Mouse (Mus musculus) small intestine, adult 10 weeks (tissue): ENCODE measurements around the gene Cry1. TPM values are rescaled to one million over a fixed set of nuclear protein-coding genes. Genes with fewer than 3 reads are reported as not detected.

Experiments used
- polyA plus RNA-seq: library from polyadenylated mRNA; stranded (reverse); fragments of 350-450 nt; fragmentation: Illumina TruSeq; extraction: RNeasy Lipid Tissue Mini Kit (QIAGEN cat#74804); gene quantifications from one replicate; pipeline ENCODE4 v1.2.3, GENCODE M21; 2014; ENCODE audit warnings: low replicate concordance

Gene Cry1
- polyA plus RNA-seq: 12.1 TPM

DNA sequence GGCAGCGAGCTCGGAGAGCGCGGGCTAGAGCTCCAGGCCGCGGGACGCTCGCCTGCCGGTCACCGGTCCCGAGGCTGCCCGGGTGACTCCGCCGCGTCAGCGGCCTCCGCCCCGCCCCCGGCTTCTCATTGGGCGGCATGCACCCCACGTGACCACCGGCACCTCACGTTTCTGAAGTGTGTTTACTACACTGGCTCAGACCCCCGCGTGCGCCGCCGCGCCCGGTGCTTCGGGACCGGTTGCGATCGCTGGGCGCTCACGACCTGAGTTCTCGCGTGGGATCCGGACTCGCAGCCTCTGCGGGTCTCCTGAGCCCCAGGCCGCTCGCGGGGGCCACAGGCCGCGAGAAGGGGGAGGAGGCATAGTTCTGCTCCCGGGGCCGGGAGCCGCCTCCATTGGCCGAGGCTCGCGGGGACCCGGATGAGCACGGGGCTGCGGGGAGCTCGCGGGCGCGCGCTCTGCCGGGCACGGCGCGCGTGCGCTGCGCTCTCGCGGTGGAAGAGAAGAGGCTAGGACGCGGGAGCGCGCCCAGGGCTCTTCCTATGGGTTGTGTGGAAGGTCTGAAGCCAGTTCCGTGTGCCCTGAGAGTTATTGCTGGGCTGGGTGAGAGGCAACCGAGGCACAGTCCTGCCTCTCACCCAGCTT is at the start of gene Cry1:
Gene Cry1 (minus strand): TSS at position 101 of the 645 bp plus-strand sequence.

DNA sequence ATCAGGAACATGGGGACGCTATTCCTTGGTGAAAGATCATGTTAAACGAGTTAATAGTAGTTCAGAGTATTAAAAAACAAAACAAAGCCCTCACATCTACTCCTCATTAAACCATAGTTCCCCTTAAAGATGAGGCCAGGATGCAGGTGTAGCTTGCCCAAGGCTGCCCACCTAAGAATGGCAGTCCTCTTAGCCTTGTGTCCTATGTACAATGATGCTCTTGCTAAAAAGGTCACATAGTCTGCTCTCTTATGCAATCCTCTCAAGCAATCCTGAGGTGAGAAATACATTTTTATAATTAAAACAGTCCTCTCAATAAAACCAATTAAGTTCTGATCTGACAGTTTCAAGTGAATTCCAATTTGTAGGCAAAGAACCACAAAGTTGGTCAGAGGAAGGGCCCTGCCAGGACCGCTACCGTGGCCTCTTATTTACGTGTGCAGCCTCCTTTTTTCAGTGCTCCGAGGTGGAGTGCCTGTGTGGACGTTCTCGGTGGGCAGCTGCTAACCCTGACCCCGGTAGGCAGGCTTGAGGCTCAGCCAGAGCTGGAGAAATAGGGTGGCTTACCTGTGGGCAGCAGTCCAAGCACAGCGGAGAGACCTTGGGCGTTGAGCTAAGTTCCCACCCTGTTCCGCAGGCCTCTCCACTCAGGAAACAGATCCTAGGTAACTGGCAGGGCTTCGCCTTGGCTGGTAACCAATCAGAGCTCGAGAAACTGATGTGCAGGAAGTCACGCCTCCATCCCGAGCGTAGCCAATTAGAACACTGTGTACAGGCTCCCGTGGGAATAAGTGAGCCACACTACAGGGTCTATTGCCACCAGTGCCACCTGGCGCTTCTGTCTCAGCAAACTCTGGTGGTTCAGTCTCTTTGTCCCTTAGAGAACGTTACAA is 57.2 kb downstream of the Cry1 start, which contains the start of gene Mterf2:
Gene Mterf2 (minus strand): TSS at position 633 of the 893 bp plus-strand sequence.

GRCm38 (mm10) chr10:85102247-85103084 is 82.4 kb downstream of the Cry1 start, which contains the start of the genes Fhl4 and Tmem263:
Gene Fhl4, minus strand, starts transcription at chr10:85102495.
Gene Tmem263, plus strand, starts transcription at chr10:85102627.

Other genes starting within 250 kb of the Cry1 start
- gene Fhl4, start 82.6 kb downstream of the Cry1 start, polyA plus RNA-seq: 0.56 TPM
- 107 TPM for gene Tmem263, start 82.4 kb downstream of the Cry1 start, polyA plus RNA-seq
- 85.9 TPM for gene Mterf2, start 57.0 kb downstream of the Cry1 start, polyA plus RNA-seq
- 0.89 TPM for gene Btbd11, start 201.8 kb upstream of the Cry1 start, polyA plus RNA-seq